8 mouse cellular contexts compared by ENCODE assay signal in genomic region chr4:48779202-48779905, GRCm38 (mm10).
DNase-seq lines count a peak whose midpoint lies in the region; ATAC-seq and TF ChIP-seq lines count a peak whose summit lies in the region.

No protein-coding gene starts in this region.

- peak; percentile 84 for TF ChIP-seq CTCF in stomach, postnatal 0 days (IDR thresholded peaks at IDR 0.05; ENCODE audit: low read depth)

- WGBS in heart, embryonic 10.5 days: 66% methylated on average over 12 of the region's 12 CpGs
- WGBS in midbrain, embryonic 14.5 days: 60% methylated on average over 12 of the region's 12 CpGs
- 71% methylated on average over 12 of the region's 12 CpGs for WGBS in stomach, postnatal 0 days

- no peak for ATAC-seq in midbrain, embryonic 14.5 days (ENCODE audit: low FRiP score, low TSS enrichment)
- no peak for ATAC-seq in stomach, postnatal 0 days (ENCODE audit: low FRiP score, low TSS enrichment)

- no peak for TF ChIP-seq EP300 in stomach, postnatal 0 days (optimal IDR thresholded peaks at IDR 0.05)

- no peaks in the 10 kb centered on the region for H3K4me1 ChIP-seq in heart, embryonic 10.5 days
- H3K4me1 ChIP-seq in midbrain, embryonic 14.5 days (ENCODE audit: control insufficient read depth, insufficient read depth, low read length): no peaks in the 10 kb centered on the region
- H3K4me1 ChIP-seq in stomach, postnatal 0 days (replicated peaks; ENCODE audit: control insufficient read depth, insufficient read depth): no peaks in the 10 kb centered on the region

- no peaks in the 10 kb centered on the region for H3K36me3 ChIP-seq in heart, embryonic 10.5 days
- H3K36me3 ChIP-seq in midbrain, embryonic 14.5 days (ENCODE audit: control insufficient read depth, insufficient read depth, low read length): no peaks in the 10 kb centered on the region
- H3K36me3 ChIP-seq in stomach, postnatal 0 days (ENCODE audit: control insufficient read depth, insufficient read depth, low read length): no peaks in the 10 kb centered on the region

- peak; percentile 62 for DNase-seq in heart, adult 11 months
- no peak for DNase-seq in heart, embryonic 10.5 days (ENCODE audit: low spot score)
- peak; percentile 13 for DNase-seq in adrenal gland, adult 8-10 months
- peak; percentile 79 for DNase-seq in embryo, embryonic 10 days (ENCODE audit: low spot score)
- DNase-seq in heart, postnatal 10 days: peak; percentile 49 to 78
- DNase-seq in layer of hippocampus, postnatal 14 days (ENCODE audit: low spot score in 2 of 2): peak; percentile 76 to 78
- DNase-seq in midbrain, embryonic 14.5 days: peak; percentile 87
- peak; percentile 51 for DNase-seq in stomach, postnatal 0 days (ENCODE audit: low spot score)

- H3K27ac ChIP-seq in heart, embryonic 10.5 days: no peak overlapping the region
- no peak overlapping the region for H3K27ac ChIP-seq in midbrain, embryonic 14.5 days (replicated peaks; ENCODE audit: low read depth, low read length)
- H3K27ac ChIP-seq in stomach, postnatal 0 days (replicated peaks): no peak overlapping the region

- intact Hi-C loops in heart, postnatal 10 days (cut with DNase I): loop anchor here (1.0 to 5.0 kb wide), 3 partner anchors 283 to 543 kb away; no protein-coding TSS in a partner anchor

- H3K4me3 ChIP-seq in heart, embryonic 10.5 days: no peak overlapping the region
- no peak overlapping the region for H3K4me3 ChIP-seq in midbrain, embryonic 14.5 days (replicated peaks; ENCODE audit: low read depth, low read length)
- H3K4me3 ChIP-seq in stomach, postnatal 0 days (ENCODE audit: low read depth, low read length): no peak overlapping the region

- H3K4me2 ChIP-seq in midbrain, embryonic 14.5 days (ENCODE audit: low read length): no peak overlapping the region
- H3K4me2 ChIP-seq in stomach, postnatal 0 days (replicated peaks; ENCODE audit: low read depth): no peak overlapping the region

- no peaks in the 10 kb centered on the region for H3K27me3 ChIP-seq in heart, embryonic 10.5 days (ENCODE audit: insufficient read depth, poor library complexity, severe bottlenecking)
- no peaks in the 10 kb centered on the region for H3K27me3 ChIP-seq in midbrain, embryonic 14.5 days (ENCODE audit: control insufficient read depth, insufficient read depth, low read length)
- H3K27me3 ChIP-seq in stomach, postnatal 0 days (ENCODE audit: control insufficient read depth, insufficient read depth, low read length): no peaks in the 10 kb centered on the region

- no peaks in the 10 kb centered on the region for H3K9me3 ChIP-seq in heart, embryonic 10.5 days
- H3K9me3 ChIP-seq in midbrain, embryonic 14.5 days (ENCODE audit: control insufficient read depth, low read length): no peaks in the 10 kb centered on the region
- no peaks in the 10 kb centered on the region for H3K9me3 ChIP-seq in stomach, postnatal 0 days (ENCODE audit: control insufficient read depth, low read length)

- no peak overlapping the region for H3K9ac ChIP-seq in midbrain, embryonic 14.5 days (replicated peaks; ENCODE audit: low read length)
- no peak overlapping the region for H3K9ac ChIP-seq in stomach, postnatal 0 days (ENCODE audit: low read length)
